Mouse (Mus musculus) adrenal gland, adult 18-20 months (tissue): ENCODE measurements at regions not wholly inside any gene's neighbourhood (a gene's known extent, or its start where the extent isn't known, plus 50 kb on each side); places are given as distances from the start of the nearest gene placed in this dataset.

Source experiments
- DNase-seq, 2 experiments: peaks; one replicate each; pipeline ENCODE4 v3.0.0; 2021 to 2022; ENCODE audit warnings: low spot score in 2 of 2

- DNase-seq, result no peak
Observed at GRCm38 (mm10) chr9:47129101-47129500, 130.6 kb downstream of the Gm4791 start.

- no peak for DNase-seq
Observed at GRCm38 (mm10) chr9:47133454-47133853, 134.9 kb downstream of the Gm4791 start.

GRCm38 (mm10) chr9:47133873-47134272, 135.3 kb downstream of the Gm4791 start:
- DNase-seq, result no peak

- DNase-seq, result no peak
Observed at GRCm38 (mm10) chr9:47134479-47134878, 135.9 kb downstream of the Gm4791 start.

- DNase-seq, result no peak
Observed at GRCm38 (mm10) chr9:47136641-47137040, 138.1 kb downstream of the Gm4791 start.

GRCm38 (mm10) chr9:47153471-47153870, 154.9 kb downstream of the Gm4791 start:
- DNase-seq, result no peak

- no peak for DNase-seq
Observed at GRCm38 (mm10) chr9:47165480-47166131, 167.1 kb downstream of the Gm4791 start.

GRCm38 (mm10) chr9:47167681-47168240, 169.2 kb downstream of the Gm4791 start:
- DNase-seq, result no peak

- DNase-seq, result no peak
Observed at GRCm38 (mm10) chr9:47176044-47176443, 177.5 kb downstream of the Gm4791 start.

GRCm38 (mm10) chr9:47218101-47218500, 219.6 kb downstream of the Gm4791 start:
- no peak for DNase-seq

GRCm38 (mm10) chr9:47223536-47223935, 225.0 kb downstream of the Gm4791 start:
- no peak for DNase-seq

- no peak for DNase-seq
Observed at GRCm38 (mm10) chr9:47224249-47224648, 225.7 kb downstream of the Gm4791 start.

- DNase-seq, result no peak
Observed at GRCm38 (mm10) chr9:47226476-47227271, 228.1 kb downstream of the Gm4791 start.

GRCm38 (mm10) chr9:47227298-47227697, 228.8 kb downstream of the Gm4791 start:
- DNase-seq, result no peak

GRCm38 (mm10) chr9:47228736-47229135, 230.2 kb downstream of the Gm4791 start:
- no peak for DNase-seq

GRCm38 (mm10) chr9:47229296-47229695, 230.8 kb downstream of the Gm4791 start:
- DNase-seq, result no peak

- no peak for DNase-seq
Observed at GRCm38 (mm10) chr9:47240950-47241349, 242.4 kb downstream of the Gm4791 start.

- no peak for DNase-seq
Observed at GRCm38 (mm10) chr9:47242051-47242450, 243.5 kb downstream of the Gm4791 start.

- no peak for DNase-seq
Observed at GRCm38 (mm10) chr9:47242526-47242925, 244.0 kb downstream of the Gm4791 start.

- DNase-seq, result no peak
Observed at GRCm38 (mm10) chr9:47249029-47249428, 250.5 kb downstream of the Gm4791 start.

- DNase-seq, result no peak
Observed at GRCm38 (mm10) chr9:47251160-47251559, 252.6 kb downstream of the Gm4791 start.
